Mouse (Mus musculus) midbrain, embryonic 16.5 days (tissue): ENCODE results near the gene Psme2. TPM values are rescaled to one million over a fixed set of nuclear protein-coding genes. Genes with fewer than 3 reads are reported as not detected.

Source experiments
- ATAC-seq: fragments of 200-750 bp; cut with Nextera tagmentation; 2 replicates; pipeline ENCODE4 v1.8.0; 2017; ENCODE audit warnings: moderate TSS enrichment
- H3K27ac ChIP-seq: fragments of 300-500 bp; sonication (generic); 2 replicates; pipeline ENCODE4 v1.5.1; 2014; ENCODE audit warnings: mild to moderate bottlenecking, low read length, mixed read lengths
- H3K27me3 ChIP-seq: fragments of 300-500 bp; sonication (generic); 2 replicates; pipeline ENCODE4 v1.6.1; 2014; ENCODE audit warnings: low read depth, low read length, mixed read lengths; ENCODE audit not compliant: control insufficient read depth, insufficient read depth
- H3K36me3 ChIP-seq: fragments of 300-500 bp; sonication (generic); 2 replicates; pipeline ENCODE4 v1.6.1; 2014; ENCODE audit warnings: mild to moderate bottlenecking, low read length, moderate library complexity, mixed read lengths; ENCODE audit not compliant: control insufficient read depth, insufficient read depth
- H3K4me1 ChIP-seq: fragments of 300-500 bp; sonication (generic); 2 replicates; pipeline ENCODE4 v1.6.1; 2014; ENCODE audit warnings: mild to moderate bottlenecking, low read length, mixed read lengths; ENCODE audit not compliant: control insufficient read depth, insufficient read depth
- H3K4me2 ChIP-seq: fragments of 300-500 bp; sonication (generic); 2 replicates; pipeline ENCODE4 v1.6.1; 2014; ENCODE audit warnings: mild to moderate bottlenecking, low read length, mixed read lengths
- H3K4me3 ChIP-seq: fragments of 300-500 bp; sonication (generic); 2 replicates; pipeline ENCODE4 v1.5.1; 2014; ENCODE audit warnings: low read depth, mild to moderate bottlenecking, low read length, moderate library complexity, mixed read lengths
- H3K9ac ChIP-seq: fragments of 300-500 bp; sonication (generic); 2 replicates; pipeline ENCODE4 v1.6.1; 2014; ENCODE audit warnings: low read depth, low read length, mixed read lengths
- H3K9me3 ChIP-seq: fragments of 300-500 bp; sonication (generic); replicated peaks from 2 replicates; pipeline ENCODE4 v1.6.1; 2014; ENCODE audit warnings: mild to moderate bottlenecking, low read length, mixed read lengths; ENCODE audit not compliant: control insufficient read depth, poor library complexity, severe bottlenecking
- WGBS: fragments of 180-500 bp; shearing (Covaris S2); extraction: QIAGEN DNeasy Blood & Tissue Kit; methylation state at CpG from one replicate; pipeline ENCODE4 v1.1.7; 2014; 5-methylcytosine and 5-hydroxymethylcytosine counted together
- polyA plus RNA-seq: library from polyadenylated mRNA; unstranded; fragments of >200 nt; fragmentation: Nextera tagmentation; extraction: Ambion mirVana; gene quantifications from 2 replicates; pipeline ENCODE4 v1.2.1, GENCODE M21; 2015

Psme2 gene
- polyA plus RNA-seq, 1 experiment from 2014 or later, result 183 TPM

DNA sequence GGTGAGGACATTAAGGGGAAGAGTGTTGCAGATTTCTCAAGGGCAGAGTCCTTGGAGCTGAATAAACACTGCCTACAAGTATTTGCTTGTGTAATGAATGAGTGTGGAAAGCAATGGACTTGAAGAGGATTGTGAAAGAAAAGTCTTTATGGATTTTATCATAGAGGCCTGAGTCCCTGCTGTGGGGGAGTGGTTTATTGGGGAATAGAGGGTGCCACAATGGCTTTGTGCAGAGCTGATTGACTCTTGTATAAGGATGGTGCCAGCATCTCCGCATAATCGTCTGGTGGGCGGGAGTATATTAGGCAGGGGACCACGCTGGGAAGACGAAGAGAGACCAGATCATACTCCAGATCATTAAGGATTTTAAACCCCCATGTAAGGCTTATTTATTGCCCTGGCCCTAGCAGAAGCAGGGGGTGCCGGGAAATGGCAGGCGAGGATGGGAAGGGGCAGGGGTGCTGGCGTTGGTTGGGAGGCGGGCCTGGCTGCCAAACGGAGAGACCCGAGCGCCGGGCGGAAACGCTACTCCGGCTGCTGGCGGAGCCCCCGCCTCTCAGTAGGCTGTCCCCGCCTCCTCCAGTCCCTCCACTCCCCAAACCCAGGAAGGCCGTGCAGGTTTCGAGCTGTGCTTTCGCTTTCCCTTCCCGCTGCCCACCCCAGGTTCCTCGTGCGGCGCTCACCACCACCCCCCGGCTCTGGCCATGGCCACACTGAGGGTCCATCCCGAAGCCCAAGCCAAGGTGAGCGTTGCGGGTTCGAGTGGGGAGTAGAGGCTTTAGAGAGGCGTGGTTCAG lies 12.8 kb downstream of the Psme2 start, which contains the start of gene Psme1:
TSS of gene Psme1 (plus strand) at position 253 of the 797 bp plus-strand sequence.
- ATAC-seq, result peak; percentile 94
- Histone ChIP-seq H3K4me2 (peak within 1 kb of the TSS; percentile 76), H3K4me3 (peak within 1 kb of the TSS; percentile 49), H3K27me3 (no peaks in the 10 kb centered on the region), H3K27ac (peak within 1 kb of the TSS; percentile 90), H3K9me3 (no peaks in the 10 kb centered on the region), H3K36me3 (no peaks in the 10 kb centered on the region), H3K9ac (peak within 1 kb of the TSS; percentile 73), H3K4me1 (peaks cover 9% of the 10 kb centered on the region)
- WGBS, result 0% methylated on average over 32 of the region's 32 CpGs

DNA sequence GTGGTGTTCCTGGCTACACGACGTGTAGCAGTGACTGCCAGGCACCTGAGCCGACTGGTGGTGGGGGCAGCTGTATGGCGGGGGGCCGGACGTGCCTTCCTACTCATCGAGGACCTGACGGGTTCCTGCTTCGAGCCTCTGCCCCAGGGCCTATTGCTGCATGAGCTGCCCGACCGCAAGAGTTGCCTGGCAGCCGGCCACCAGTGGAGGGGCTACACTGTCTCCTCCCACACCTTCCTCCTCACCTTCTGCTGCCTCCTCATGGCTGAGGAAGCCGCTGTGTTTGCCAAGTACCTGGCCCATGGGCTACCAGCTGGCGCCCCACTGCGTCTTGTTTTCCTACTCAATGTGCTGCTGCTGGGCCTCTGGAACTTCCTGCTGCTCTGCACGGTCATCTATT lies 14.5 kb downstream of the Psme2 start:
- no peak for ATAC-seq

DNA sequence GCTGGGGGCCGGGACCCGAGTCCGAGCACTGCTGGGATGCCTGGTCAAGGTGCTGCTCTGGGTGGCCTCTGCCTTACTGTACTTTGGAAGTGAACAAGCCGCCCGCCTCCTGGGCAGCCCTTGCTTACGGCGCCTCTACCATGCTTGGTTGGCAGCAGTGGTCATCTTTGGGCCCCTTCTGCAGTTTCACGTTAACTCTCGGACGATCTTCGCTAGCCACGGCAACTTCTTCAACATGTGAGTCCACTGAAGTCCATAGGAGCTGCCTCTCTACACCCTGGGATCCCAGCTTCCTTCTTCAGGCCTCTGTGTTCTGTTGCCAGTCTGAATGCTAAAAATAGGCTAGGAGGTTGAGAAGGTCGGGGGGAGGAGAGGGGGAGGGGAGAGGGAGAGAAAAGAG lies 15.2 kb downstream of the Psme2 start:
- H3K36me3 ChIP-seq, result no peaks in the 10 kb centered on the region
- H3K9ac ChIP-seq, result no peak overlapping the region
- peaks cover 9% of the 10 kb centered on the region for H3K4me1 ChIP-seq
- no peaks in the 10 kb centered on the region for H3K9me3 ChIP-seq
- WGBS, result 77% methylated on average over 13 of the region's 13 CpGs
- H3K4me3 ChIP-seq, result no peak overlapping the region
- H3K4me2 ChIP-seq, result no peak overlapping the region
- H3K27ac ChIP-seq, result no peak overlapping the region
- no peaks in the 10 kb centered on the region for H3K27me3 ChIP-seq
- ATAC-seq, result no peak

More for the DNA sequence above, 14.5 kb downstream of the Psme2 start:
- H3K27ac ChIP-seq, result no peak overlapping the region
- H3K9me3 ChIP-seq, result no peaks in the 10 kb centered on the region
- H3K4me2 ChIP-seq, result no peak overlapping the region
- peaks cover 9% of the 10 kb centered on the region for H3K4me1 ChIP-seq
- H3K36me3 ChIP-seq, result no peaks in the 10 kb centered on the region
- no peak overlapping the region for H3K4me3 ChIP-seq
- H3K27me3 ChIP-seq, result no peaks in the 10 kb centered on the region
- H3K9ac ChIP-seq, result no peak overlapping the region
- 83% methylated on average over 16 of the region's 16 CpGs for WGBS

DNA sequence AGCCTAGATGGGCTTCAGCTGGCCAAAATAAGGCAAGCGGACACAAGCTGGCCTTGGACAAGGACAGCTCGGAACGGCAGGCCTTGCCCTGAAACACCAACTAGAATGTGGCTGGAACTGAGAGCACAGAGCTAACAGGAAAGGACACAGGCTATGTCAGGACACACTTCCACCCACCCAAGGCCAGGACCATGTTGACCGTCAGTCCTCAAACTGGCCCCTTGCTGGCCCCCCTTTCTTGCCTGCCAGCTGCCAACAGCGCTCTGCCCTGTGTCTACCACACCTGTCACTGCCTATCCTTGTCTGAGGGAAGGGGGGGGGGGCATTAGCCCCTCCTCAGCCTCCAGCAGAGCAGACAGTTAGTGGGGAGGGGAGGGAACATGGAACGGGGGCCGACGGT lies 15.6 kb downstream of the Psme2 start, which contains the start of gene Fitm1:
TSS of gene Fitm1 (plus strand) at position 316 of the 400 bp plus-strand sequence.
- H3K4me1 ChIP-seq, result peaks cover 9% of the 10 kb centered on the region
- no peak within 1 kb of the TSS for H3K27ac ChIP-seq
- no peak for ATAC-seq
- H3K4me3 ChIP-seq, result no peak within 1 kb of the TSS
- 87% methylated on average over 8 of the region's 8 CpGs for WGBS
- no peaks in the 10 kb centered on the region for H3K27me3 ChIP-seq
- H3K9me3 ChIP-seq, result no peaks in the 10 kb centered on the region
- H3K9ac ChIP-seq, result no peak within 1 kb of the TSS
- H3K36me3 ChIP-seq, result no peaks in the 10 kb centered on the region
- H3K4me2 ChIP-seq, result no peak within 1 kb of the TSS

DNA sequence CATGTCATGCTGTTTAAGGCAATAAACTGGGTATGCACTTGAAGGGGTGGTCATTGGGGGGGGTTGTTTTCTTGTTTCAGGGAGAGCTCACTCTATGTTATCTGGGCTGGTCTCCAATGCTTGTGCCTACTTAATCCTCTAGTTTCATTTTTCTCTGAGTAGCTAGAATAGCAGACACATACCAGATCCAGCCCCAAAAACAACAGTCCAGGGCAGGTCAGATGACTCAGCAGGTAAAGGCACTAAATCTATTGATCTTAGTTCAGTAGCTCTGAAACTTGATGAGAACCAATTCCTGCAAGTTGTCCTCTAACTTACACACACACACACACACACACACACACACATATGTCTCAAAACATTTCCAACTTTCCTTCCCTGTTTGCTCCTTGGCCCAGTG lies 19.2 kb downstream of the Psme2 start:
- H3K9ac ChIP-seq, result no peak overlapping the region
- no peak for ATAC-seq
- peaks cover 17% of the 10 kb centered on the region; the same call in 1 of the 2 replicates for H3K36me3 ChIP-seq
- no peak overlapping the region for H3K27ac ChIP-seq
- no peak overlapping the region for H3K4me2 ChIP-seq
- no peaks in the 10 kb centered on the region for H3K27me3 ChIP-seq
- H3K4me1 ChIP-seq, result no peaks in the 10 kb centered on the region
- no peak overlapping the region for H3K4me3 ChIP-seq
- no peaks in the 10 kb centered on the region for H3K9me3 ChIP-seq

DNA sequence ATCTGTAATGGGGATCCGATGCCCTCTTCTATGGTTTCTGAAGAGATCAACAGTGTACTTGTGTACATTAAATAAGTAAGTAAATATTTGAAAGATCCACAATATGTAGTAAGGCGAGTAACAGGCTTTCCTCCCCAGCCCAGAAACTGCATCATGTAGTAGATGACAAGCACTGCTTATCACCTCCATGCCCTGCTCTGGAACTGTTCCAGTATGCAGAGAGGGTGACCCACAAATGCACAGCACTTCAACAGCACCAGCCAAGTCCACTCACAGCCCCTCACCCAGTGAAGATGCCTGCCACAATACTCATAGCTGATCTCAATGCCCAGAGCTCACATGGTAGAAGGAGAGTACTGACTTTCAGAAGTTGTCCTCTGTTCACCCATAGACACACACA lies 20.3 kb downstream of the Psme2 start:
- 93% methylated on average over 2 of the region's 2 CpGs for WGBS
- Histone ChIP-seq H3K9me3 (no peaks in the 10 kb centered on the region), H3K4me1 (no peaks in the 10 kb centered on the region), H3K9ac (no peak overlapping the region), H3K4me2 (no peak overlapping the region), H3K4me3 (no peak overlapping the region), H3K27ac (no peak overlapping the region), H3K36me3 (peaks cover 21% of the 10 kb centered on the region; the same call in 1 of the 2 replicates), H3K27me3 (no peaks in the 10 kb centered on the region)
- no peak for ATAC-seq

DNA sequence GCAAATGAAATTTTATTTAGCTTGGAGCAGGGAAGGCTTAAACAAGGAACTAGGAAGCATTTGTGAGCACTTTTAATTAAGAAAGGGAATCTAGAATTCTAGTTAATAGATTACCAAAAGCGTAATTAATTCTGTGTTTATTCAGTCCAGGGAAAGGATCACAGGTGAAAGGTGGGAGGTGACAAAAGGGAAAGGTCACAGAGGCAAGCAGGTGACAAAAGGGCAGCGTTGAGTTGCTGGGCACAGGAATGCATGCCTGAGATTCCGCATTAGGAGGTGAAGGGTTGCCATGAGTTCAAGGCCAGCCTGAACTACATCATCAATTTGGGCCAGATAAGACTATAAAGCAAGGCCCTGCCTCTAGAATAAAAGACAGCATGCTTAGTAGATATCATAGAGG lies 23.4 kb downstream of the Psme2 start:
- 91% methylated on average over 3 of the region's 3 CpGs for WGBS
- H3K4me3 ChIP-seq, result no peak overlapping the region
- H3K4me1 ChIP-seq, result 0 out of 2 replicates have a peak, but pooled peaks cover under 1% of the 10 kb centered on the region
- H3K9ac ChIP-seq, result no peak overlapping the region
- peaks cover 34% of the 10 kb centered on the region for H3K36me3 ChIP-seq
- no peak for ATAC-seq
- no peaks in the 10 kb centered on the region for H3K27me3 ChIP-seq
- no peaks in the 10 kb centered on the region for H3K9me3 ChIP-seq
- no peak overlapping the region for H3K4me2 ChIP-seq
- H3K27ac ChIP-seq, result no peak overlapping the region

DNA sequence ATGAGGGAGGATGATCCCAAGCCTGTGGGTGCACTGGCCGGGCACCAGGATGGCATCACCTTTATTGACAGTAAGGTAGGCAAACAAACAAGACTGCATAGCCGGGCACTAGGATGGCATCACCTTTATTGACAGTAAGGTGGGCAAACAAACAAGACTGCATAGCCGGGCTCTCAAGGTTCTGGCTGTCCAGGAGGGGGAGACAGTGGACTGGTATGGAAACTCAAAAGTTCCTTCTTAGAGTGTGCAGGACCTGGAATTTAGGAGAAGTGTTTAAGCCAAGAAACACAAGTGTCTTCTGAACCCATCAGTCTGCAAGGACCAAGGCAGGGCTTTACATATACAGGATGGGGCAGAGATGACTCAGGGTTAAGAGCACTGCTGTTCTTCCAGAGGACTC lies 25.2 kb downstream of the Psme2 start:
- Histone ChIP-seq H3K4me1 (peaks cover 16% of the 10 kb centered on the region), H3K27ac (no peak overlapping the region), H3K4me3 (no peak overlapping the region), H3K27me3 (no peaks in the 10 kb centered on the region), H3K36me3 (peaks cover 34% of the 10 kb centered on the region), H3K9me3 (no peaks in the 10 kb centered on the region), H3K4me2 (no peak overlapping the region), H3K9ac (no peak overlapping the region)
- no peak for ATAC-seq
- WGBS, result 93% methylated on average over 3 of the region's 3 CpGs

DNA sequence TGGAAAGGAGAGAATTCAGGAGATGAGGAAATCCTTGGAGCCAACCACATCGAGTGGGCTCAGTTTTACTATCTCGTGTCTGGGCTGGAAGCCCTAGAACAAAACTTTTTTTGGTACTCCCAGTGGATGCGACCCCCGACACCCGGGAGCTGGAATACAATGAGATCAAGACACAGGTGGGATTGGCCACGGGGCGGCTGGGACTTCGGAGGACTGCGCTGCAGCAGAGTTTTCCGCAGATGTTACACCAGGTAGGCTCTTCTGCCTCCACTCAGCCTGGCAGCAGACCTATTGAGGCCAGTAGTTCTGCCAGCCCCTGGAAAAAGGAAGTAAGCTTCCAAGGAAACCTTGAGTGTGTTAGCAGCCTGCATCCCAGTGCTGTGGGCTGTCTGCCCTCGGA lies 27.7 kb downstream of the Psme2 start:
- no peak overlapping the region for H3K9ac ChIP-seq
- no peak overlapping the region for H3K27ac ChIP-seq
- peaks cover 23% of the 10 kb centered on the region for H3K36me3 ChIP-seq
- no peaks in the 10 kb centered on the region for H3K9me3 ChIP-seq
- WGBS, result 93% methylated on average over 11 of the region's 11 CpGs
- peaks cover 20% of the 10 kb centered on the region for H3K4me1 ChIP-seq
- no peak for ATAC-seq
- no peak overlapping the region for H3K4me3 ChIP-seq
- no peaks in the 10 kb centered on the region for H3K27me3 ChIP-seq
- H3K4me2 ChIP-seq, result no peak overlapping the region
